Mouse (Mus musculus): Measurements from ENCODE around the gene Ccna1. TPM values are rescaled to one million over a fixed set of nuclear protein-coding genes. Genes with fewer than 3 reads are reported as not detected.

The Ccna1 gene
- total and polyA plus RNA-seq, 3 experiments, result not detected

GRCm38 (mm10) chr3:55096655-55097005, 41.3 kb upstream of the Ccna1 start:
- Histone ChIP-seq H3K27me3 (replicated peaks) (no peaks in the 10 kb centered on the region), H3K4me1 (ENCODE audit: control insufficient read depth in 1 of 2, insufficient read depth in 2 of 2) (no peaks in the 10 kb centered on the region), H3K27ac (ENCODE audit: insufficient read depth, low read depth) (no peak overlapping the region), H3K79me2 (replicated peaks; ENCODE audit: control insufficient read depth, extremely low read depth, insufficient read depth, poor library complexity, severe bottlenecking) (no peaks in the 10 kb centered on the region), H3K4me3 (replicated peaks in 1 of 3; ENCODE audit: low read depth in 2 of 3, low read length in 2 of 3, poor library complexity in 1 of 3) (no peak overlapping the region), H3K36me3 (replicated peaks in 1 of 2; ENCODE audit: control insufficient read depth in 1 of 2, insufficient read depth in 1 of 2, low read length in 1 of 2) (no peaks in the 10 kb centered on the region), H3K9ac (ENCODE audit: insufficient read depth, low read depth) (no peak overlapping the region), H3K9me3 (replicated peaks; ENCODE audit: low read length) (no peaks in the 10 kb centered on the region), H3K4me2 (ENCODE audit: insufficient read depth, low read depth, poor library complexity, severe bottlenecking) (no peak overlapping the region)
- no peak for DNase-seq (ENCODE audit: extremely low read depth)
- no peak for TF ChIP-seq SIN3A (IDR thresholded peaks at IDR 0.05; ENCODE audit: low read length)
- TF ChIP-seq TBP (conservative IDR thresholded peaks at IDR 0.05; ENCODE audit: low read depth, low read length), result no peak
- TF ChIP-seq GABPA (IDR thresholded peaks at IDR 0.05; ENCODE audit: insufficient replicate concordance, low read depth, low read length), result no peak
- no peak for TF ChIP-seq BHLHE40 (IDR thresholded peaks at IDR 0.05; ENCODE audit: low read depth, low read length)
- no peak for TF ChIP-seq MXI1 (IDR thresholded peaks at IDR 0.05; ENCODE audit: low read depth, low read length)
- no peak for TF ChIP-seq USF2 (conservative IDR thresholded peaks at IDR 0.05; ENCODE audit: low read depth, low read length)
- TF ChIP-seq MAX (IDR thresholded peaks at IDR 0.05; ENCODE audit: low read length), result no peak
- TF ChIP-seq MEF2A (IDR thresholded peaks at IDR 0.05; ENCODE audit: borderline replicate concordance, low read depth, low read length), result no peak
- no peak for TF ChIP-seq E2F4 (IDR thresholded peaks at IDR 0.05; ENCODE audit: insufficient replicate concordance, low read depth, low read length)
- no peak for TF ChIP-seq RCOR1 (conservative IDR thresholded peaks at IDR 0.05; ENCODE audit: low read depth, low read length)
- no peak for TF ChIP-seq ETS1 (conservative IDR thresholded peaks at IDR 0.05; ENCODE audit: low read depth, low read length)
- TF ChIP-seq MAFK (IDR thresholded peaks at IDR 0.05; ENCODE audit: insufficient replicate concordance, low read length), result no peak
- no peak for TF ChIP-seq ZNF384 (IDR thresholded peaks at IDR 0.05; ENCODE audit: low read depth, low read length)
- in situ Hi-C loops (cut with MboI; ENCODE audit: low pct_ligation_motif_present, low pct_unique_long_range_greater_than_20kb, low sequenced_read_pairs) (no loop called here), dilution Hi-C loops (cut with MboI; ENCODE audit: extremely low pct_ligation_motif_present, extremely low pct_unique_long_range_greater_than_20kb, low sequenced_read_pairs) (no loop called here)

GRCm38 (mm10) chr3:55095968-55096654, 40.8 kb upstream of the Ccna1 start:
- no peaks in the 10 kb centered on the region for H3K9me3 ChIP-seq (replicated peaks; ENCODE audit: low read length)
- H3K79me2 ChIP-seq (replicated peaks; ENCODE audit: control insufficient read depth, extremely low read depth, insufficient read depth, poor library complexity, severe bottlenecking), result no peaks in the 10 kb centered on the region
- no peaks in the 10 kb centered on the region for H3K36me3 ChIP-seq (replicated peaks in 1 of 2; ENCODE audit: control insufficient read depth in 1 of 2, insufficient read depth in 1 of 2, low read length in 1 of 2)
- in situ Hi-C loops (cut with MboI; ENCODE audit: low pct_ligation_motif_present, low pct_unique_long_range_greater_than_20kb, low sequenced_read_pairs) (no loop called here), dilution Hi-C loops (cut with MboI; ENCODE audit: extremely low pct_ligation_motif_present, extremely low pct_unique_long_range_greater_than_20kb, low sequenced_read_pairs) (no loop called here)
- H3K4me3 ChIP-seq (replicated peaks in 1 of 3; ENCODE audit: low read depth in 2 of 3, low read length in 2 of 3, poor library complexity in 1 of 3), result no peak overlapping the region
- no peak overlapping the region for H3K9ac ChIP-seq (ENCODE audit: insufficient read depth, low read depth)
- H3K27ac ChIP-seq (ENCODE audit: insufficient read depth, low read depth), result no peak overlapping the region
- DNase-seq (ENCODE audit: extremely low read depth), result no peak
- no peak overlapping the region for H3K4me2 ChIP-seq (ENCODE audit: insufficient read depth, low read depth, poor library complexity, severe bottlenecking)
- H3K27me3 ChIP-seq (replicated peaks), result no peaks in the 10 kb centered on the region
- no peaks in the 10 kb centered on the region for H3K4me1 ChIP-seq (ENCODE audit: control insufficient read depth in 1 of 2, insufficient read depth in 2 of 2)
- no peak for TF ChIP-seq CTCF (conservative IDR thresholded peaks at IDR 0.05 in 1 of 2, IDR thresholded peaks at IDR 0.05 in 1 of 2; ENCODE audit: low read depth in 2 of 2, low read length in 2 of 2)
- TF ChIP-seq HCFC1 (IDR thresholded peaks at IDR 0.05; ENCODE audit: low read depth, low read length), result peak; percentile 36

All from CH12.LX (cell line).